Mouse (Mus musculus) thymus, postnatal 10 days (tissue): ENCODE data around the gene Map3k3.

Source experiments
- DNase-seq, 2 experiments: peaks; one replicate each; pipeline ENCODE4 v3.0.0; 2021; ENCODE audit warnings: low spot score in 2 of 2

Gene Map3k3

DNA sequence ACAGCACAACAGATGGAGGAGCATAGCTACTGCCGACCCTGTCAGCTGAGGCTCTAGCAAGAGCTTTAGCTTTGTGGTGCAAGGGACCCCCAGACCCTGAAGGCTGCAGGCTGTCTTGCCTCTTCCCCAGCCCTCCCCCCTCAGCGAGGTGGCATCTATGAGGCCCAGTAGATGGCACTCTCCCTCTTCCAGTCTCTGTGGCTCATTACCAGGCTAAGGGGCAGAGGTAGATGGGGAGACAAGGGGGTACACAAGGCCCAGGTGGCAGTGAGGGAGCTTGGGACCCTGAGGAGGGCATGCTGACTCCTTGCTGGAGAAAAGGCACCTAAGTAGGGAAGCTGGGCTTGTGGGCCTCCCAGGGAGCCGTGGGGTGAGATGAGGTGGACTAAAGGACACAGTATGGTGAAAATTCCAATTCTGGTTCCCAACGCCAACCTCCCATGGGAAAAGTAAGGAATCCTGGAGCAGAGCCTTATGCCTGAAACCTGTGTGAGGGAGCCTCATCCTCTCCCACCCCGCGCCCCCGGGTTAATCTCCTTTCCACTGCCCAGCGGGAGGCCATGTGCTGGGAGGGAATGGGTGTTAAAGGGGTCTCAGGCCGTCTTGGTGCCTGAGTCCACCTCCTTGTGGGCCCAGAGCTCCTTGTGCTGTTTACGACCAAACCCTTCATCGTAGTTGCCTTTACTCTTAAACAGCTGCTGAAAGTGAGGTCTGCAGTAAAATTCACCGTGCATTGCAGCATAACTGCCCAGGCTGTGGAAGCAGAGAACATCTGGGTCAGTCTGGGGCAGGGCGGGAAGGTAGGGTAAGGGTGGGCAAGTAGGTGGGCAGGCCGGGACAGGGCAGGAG is 73.9 kb downstream of the Map3k3 start:
- DNase-seq, result peak; percentile 67 to 71

DNA sequence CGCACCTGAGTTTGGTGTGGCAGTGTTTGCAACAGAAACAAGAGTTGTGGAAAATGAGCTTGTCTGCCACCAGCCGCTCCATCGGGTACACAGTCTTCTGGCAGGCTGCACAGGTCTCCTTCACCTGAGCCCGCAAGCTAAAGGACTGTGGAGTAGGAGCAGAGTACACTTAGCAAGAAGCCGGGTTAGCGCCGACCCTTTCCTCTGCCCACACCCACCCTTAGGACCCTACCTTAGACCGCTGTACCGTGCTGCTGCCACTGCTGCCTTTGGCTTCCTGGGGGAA is 74.5 kb downstream of the Map3k3 start:
- no peak for DNase-seq

DNA sequence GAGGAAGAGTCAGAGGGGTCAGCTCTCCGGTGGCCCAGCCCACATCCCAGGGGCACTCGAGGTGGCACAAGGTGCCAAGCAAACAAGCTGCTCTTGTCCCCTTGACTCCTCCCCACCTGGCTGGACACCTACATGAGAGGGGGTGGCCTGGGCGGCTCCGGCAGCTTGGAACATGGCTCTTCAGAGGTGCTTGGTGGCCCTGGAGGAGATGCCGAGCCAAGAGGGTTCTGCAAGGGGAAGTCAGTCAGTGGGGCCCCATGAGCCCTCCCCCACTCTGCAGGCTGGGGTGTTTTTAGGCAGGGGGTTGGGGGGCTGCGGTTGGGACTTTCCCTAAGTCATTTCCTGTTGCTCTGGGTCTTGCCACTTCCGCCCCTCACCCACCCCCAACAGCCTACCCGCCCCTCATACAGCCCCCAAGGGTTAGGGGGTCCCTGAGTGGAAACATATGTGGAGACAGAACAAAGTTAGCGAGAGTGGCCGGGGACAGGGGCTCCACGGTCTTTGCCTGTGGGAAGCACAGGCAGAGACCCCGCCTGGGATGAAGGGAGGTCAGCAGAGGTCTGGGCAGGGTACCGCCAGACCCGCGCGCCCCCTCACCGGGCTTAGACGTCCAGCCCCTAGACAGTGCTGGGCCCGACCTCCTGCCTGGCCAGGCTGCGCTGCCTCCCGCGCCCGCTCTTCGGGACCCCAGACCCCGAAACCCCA is 75.0 kb downstream of the Map3k3 start:
- peak; percentile 94 for DNase-seq

DNA sequence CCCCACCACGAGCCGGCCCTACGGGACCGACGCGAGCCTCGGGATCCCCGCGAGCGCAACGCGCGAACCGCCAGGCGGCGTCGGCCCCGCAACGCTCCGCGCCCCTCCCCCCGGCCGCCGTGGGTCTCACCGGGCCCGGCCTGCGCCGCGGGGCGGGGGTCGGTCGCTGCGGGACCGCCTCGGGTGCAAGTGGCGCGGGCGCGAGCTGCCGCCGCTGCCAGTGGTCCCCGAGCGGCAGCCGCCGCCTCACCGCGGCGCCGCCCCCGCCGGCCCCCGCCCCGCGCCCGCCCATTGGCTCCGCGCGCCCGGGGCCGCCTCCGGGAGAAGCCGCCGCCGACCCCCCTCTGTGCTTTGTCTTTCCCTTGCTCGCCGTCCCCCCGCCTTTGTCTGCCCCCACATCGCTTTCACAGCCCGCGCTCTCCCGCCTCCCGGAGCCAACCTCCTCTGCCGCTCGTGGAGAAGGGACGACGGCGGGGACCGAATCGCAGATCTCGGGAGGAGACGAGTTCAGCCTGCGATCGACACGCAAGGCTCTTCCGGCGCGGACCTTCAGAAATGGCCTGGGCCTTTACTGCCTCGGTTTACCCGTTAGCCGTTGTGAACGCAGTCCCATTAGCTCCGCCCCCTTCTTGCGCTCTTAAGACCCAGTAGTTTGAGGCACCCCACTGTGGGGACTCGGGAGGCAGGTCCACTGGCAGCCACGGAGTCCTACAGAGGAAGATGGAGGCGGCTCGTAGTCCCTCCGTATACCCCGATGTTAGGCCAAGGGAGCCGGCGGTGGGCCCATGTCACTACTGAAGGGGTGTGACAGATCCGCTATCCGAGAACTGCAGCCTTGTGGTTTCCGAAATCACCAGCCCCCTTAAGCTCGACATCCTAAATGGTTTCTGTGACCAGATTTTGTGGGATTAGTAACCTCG is 75.8 kb downstream of the Map3k3 start:
- DNase-seq, result peak; percentile 88 to 89

DNA sequence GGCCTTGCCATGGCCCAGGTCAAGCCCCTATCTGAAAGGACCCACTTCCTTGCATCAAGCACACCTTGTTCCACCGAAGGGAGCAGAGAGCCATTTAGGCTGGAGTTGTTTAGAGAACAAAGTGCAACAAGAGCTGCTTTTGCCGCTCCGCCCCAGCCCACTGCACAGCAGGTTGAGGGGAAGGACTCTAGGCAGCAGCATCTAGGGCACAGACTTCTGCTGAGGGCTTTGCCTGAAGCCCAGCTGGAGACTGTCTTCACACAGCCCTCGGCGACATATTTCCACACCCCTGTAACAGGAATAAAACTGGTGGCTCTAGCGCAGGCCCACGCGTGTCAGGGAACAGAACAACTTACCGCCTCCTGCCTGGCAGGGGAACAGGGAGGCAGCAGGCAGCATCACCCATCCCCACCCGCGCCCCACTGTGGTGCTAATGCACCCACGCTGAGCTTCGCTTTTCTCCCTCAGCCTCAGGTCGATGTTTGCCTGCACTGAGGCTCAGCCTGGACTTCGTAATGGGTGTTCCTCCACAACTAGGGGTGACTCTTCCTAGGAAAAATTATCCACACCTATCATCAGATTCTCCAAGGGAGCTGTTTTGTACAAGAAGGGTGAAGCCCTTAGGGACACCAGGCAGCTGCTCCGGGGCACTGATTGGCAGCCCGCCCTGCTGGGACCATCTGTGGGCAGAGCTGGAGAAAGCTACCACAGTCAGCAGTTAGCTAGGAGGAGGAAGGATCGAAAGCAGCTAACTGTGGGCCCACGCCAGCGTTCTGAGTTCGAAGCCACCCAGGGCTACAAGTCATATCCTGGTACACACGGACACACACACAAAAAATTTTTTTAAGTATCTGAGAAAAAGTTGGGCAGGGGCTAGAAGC is 76.7 kb downstream of the Map3k3 start, which contains the start of the genes Gm10840 and Limd2:
Gm10840 (plus strand) TSS at position 10 of the 881 bp plus-strand sequence.
Limd2 (minus strand) TSS at position 20 of the 881 bp plus-strand sequence.
- DNase-seq, result peak; percentile 70 to 71

DNA sequence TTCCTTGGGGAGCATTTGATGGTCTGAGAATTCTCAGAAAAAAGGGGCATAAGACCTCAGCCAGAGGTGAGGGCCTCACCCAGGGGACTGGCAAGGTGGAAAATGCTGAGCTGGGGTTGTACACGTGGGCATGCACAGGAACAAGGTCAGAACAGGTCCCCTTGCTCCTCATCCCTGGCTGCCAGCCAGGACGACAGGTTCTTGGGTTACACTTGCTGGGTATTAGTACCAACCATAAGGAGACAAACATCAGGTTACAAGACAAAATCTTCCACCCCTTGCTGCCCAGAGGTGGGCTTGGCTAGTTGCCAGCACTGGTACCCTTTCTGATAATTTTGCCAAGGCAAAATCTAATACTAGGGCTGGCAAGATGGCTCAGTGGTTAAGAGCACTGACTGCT is 77.8 kb downstream of the Map3k3 start:
- DNase-seq, result no peak

DNA sequence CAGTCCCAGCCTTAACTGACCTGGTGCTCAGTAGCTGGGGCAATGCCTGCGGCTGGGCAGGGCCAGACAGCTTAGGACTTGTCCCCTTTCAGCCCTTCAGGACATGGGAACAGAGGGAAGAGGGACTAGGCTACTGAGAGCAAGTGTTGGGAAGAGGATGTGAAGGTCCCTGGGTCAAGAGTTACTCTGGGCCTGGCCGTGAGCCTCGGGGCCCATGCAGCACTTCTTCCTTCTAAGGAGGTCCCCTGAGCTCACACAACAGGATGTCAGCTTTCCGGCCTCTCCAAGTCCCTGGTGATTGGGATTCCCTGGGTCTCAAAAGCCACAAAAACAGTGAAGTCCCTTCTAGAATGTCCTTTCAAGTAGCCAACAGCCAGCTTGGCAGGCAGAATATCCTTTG is 79.1 kb downstream of the Map3k3 start:
- no peak for DNase-seq

DNA sequence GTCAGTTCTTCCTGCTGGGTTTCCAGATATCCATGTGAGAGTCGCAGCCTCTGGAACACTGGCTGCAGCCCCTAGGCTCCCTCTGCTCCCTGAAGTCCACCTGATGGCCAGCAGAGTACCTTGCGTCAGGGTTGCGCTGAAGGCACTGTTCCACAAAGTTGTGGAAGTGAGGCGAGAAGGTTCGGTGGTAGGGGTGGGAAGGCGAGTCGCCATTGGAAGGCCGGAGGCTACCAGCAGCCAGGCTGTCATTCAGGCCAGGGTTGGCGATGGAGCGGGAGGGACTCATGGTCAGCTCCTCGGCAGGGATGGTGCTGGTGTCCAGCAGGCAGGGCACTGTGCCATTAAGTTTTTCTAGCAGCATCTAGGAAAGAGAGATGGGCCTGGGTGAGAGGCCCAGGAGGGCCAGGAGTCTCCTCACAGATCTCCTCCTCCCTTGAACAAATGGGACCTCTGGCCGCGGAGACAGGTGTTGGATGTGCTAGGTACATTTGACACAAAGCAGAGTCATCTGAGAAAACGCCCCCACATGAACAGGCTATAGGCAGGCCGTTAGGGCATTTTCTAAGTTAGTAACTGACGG is 80.3 kb downstream of the Map3k3 start:
- DNase-seq, result no peak

DNA sequence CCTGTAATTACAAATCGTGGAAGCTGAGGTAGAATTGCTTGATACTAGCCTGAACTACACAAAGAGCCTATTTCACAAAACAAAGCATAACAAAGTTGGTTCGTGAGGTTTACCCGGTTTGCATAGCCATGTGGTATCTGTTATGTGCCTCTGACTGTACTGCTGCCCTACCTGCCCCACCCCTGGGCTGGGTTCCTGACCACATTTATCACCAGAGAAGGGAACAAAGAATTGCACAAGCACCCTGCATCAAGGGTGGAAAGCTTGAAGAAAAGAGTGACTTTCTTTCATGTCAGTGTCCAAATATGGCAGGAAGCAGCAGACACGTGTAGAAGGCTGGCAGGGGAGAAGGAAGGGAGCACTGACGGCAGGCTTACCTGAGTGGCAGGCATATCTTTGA is 83.0 kb downstream of the Map3k3 start:
- DNase-seq, result peak; percentile 52 to 56

DNA sequence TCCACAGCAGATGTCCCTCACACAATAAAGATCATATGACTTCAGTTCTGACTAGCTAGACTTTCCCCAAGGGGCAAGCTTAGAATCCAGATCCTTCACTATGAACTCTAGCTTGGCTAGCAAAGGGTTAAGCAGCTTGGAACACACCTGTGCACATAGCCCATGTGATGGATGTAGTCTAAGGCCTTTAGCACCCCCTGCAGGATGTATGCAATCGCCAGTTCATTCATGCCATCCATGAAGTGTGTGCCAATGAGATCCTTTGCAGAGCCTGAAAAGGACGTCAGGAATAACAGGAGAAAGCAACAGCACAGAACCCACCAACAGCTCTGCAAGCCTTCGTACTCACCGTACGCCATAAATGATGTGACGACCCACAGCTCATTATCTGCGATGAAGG is 86.4 kb downstream of the Map3k3 start:
- peak; percentile 77 to 87 for DNase-seq

DNA sequence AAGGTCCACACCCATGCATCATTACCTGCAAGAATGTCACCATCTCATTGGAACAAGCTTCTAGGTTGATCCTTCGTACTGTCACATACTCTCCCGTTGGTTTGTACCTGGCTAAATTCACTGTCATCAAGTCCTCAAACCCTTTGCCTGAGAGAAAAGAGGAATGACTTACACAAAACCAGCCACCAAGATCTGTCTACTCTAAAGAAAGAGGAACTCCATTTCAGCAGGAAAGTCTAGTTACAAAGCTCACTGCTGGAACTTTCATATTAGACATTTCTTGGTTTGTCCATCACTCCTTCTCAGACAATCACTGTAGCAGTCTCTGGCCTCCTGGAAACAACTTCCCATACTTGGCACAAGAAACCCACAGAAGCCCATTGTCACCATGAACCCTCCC is 88.8 kb downstream of the Map3k3 start:
- DNase-seq, result no peak

DNA sequence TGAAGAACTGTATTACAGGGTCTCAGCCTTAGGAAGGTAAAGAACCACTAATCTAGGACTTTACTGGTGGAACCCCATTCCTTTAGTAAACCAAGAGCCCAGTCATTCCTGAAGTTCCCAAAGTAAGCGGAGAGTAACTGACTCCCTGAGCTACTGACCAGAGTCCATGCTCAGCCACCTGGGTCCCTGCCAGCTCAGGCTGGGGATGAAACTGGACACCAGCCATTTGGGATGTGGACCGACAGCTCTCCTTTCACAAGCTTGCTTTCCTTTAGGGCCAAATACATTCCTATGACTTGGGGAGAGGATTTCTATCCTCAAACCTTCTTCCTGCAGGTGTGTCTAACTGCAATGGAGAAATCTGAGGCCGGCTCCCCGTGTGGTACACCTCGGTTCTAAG is 90.0 kb downstream of the Map3k3 start:
- DNase-seq, result no peak

DNA sequence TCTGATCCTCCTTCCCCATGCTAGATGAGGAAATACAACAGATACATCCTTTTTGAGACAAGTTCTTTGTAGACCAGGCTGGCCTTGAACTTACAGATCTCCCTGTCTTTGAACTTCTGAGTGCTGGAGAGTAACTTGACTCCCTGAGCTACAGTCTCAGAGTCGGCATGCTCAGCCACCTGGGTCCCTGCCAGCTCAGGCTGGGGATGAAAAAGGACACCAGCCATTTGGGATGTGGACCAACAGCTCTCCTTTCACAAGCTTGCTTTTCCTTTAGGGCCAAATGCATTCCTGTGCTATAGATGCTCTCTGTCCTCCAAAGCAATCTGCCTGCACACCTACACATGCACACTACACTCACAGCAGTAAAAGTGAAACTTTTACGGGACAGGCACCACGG is 90.7 kb downstream of the Map3k3 start:
- DNase-seq, result no peak

DNA sequence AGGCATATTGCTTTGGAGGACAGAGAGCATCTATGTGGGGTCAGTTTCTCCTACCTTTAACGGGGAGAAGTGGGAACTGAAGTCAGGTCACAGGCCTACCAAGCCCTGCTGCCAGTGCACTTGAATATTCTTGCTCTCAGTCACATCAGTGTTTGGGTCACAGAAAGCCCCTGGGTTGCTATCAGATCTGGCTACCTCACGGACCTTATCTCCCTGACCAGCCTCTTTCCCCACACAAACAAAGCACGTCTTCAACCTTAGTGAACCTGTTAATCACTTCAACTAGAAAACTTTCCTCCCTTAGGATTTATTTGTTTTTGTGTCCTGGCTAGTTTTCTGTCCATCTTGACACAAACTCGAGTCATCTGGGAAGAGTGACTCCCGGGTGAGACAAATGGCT is 92.0 kb downstream of the Map3k3 start:
- DNase-seq, result no peak

DNA sequence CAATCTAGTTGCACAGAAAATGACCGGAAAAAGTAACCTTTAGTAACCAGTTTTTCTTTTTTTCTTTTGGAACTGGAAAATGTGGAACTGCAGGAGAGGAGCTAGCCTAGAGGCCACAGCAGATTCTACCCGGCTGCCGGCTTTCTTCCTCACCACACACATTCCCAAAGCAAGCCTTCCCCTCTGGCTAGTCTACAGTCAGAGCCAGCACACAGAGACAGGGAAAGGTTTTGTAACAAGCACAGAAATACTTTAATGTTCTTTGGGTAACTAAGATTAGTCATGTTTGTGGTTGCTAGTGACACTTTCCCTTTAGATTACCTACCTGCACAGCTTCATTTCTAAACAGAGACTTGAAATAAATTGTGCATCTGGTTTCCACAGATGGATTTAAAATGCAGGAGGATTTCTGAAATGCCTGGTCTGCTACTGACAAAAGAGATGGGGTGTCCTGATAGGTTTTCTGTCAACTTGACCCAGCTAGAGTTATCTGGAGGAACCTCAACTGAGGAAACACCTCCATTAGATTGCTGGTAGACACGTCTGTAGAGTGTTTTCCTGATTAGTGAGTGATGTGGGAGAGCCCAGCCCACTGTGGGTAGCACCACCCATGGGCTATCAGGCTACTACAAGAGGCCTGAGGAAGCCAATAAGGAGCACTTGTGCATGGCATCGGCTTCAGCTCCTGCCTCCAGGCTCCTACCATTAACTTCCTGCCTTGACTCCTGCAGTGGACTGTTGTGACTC is 93.8 kb downstream of the Map3k3 start:
- no peak for DNase-seq

DNA sequence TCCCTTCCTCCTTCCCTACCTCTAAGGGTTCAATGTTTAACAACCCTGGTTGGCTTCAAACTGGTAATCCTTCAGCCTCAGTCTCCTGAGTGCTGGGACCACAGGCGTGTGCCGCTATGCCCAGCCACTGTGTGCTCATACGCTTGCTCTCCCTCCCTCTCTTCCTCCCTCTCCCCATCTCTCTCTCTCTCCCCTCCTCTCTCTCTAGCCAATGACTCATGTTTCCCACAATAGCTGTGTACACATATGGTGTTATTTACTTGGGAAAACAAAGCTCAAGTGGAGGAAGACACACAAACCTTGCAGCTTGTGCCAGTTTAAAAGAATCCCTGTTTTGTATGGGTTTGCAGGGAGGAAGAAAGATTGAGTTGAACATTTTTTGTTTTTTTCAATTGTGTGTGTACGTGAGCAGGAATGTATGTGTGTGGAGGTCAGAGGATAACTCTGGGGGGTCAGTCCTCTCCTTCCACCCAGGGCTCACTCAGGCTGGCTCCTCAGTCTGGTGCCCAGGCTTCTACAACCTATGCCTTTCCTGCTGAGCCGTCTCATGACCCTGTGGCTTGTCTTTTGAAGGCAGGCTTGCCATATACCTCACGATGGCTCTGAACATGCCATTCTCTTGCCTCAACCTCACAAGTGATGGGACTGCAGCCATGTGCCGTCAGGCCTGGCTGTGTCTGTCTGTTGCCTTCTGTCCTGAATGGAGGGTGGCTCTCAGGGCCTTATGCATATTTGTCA is 95.5 kb downstream of the Map3k3 start:
- DNase-seq, result no peak

DNA sequence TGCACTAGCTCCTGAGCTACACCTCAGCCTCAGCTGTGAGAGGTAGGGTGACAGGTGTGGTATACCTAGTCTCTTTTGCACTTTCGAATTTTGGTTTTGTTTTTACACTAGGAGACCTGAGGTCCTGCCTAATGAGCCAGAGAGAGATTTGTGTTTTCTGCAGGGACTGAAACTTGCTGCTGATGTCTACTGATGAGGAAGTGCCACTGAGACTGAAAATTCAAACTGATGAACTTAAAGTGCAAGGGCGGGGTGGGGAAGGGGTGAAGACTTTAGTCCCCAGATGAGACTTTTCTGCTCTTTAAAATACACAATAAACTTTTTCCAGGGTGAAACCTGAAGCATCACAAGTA is 96.0 kb downstream of the Map3k3 start:
- DNase-seq, result no peak

DNA sequence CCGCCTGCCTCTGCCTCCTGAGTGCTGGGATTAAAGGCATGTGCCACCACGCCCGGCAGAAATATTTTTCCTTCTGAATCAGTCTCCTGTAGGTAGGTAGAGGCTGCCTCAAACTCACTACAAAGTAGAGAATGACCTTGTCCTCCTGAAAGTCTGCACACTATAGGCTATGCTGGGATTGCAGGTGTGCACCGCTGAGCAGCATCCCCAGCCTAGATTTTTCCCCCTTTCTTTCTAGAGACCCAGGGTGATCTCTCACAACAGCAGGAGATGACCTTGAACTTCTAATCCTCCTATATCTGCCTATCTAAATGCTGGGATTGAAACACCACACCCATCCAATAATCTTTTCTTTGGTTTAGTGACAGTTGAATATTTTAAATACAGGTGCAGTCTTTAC is 102.9 kb downstream of the Map3k3 start:
- DNase-seq, result no peak

DNA sequence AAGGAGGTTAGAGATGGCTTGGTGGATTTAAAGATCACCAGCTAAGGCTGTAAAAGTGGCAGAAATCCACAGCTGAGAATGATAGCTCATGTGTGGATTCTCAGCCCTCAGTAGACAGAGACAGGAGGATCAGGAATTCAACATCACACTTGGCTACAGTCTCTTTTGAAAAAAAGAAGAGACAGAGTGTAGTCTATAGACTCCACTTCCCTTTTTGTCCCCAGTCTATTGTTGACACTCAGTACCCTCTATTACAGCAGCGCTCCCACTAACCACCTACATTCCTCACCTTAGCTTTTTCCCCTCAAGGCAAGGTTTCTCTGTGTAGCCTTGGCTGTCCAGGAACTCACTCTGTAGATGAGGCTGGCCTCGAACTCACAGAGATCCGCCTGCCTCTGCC is 107.3 kb downstream of the Map3k3 start:
- no peak for DNase-seq

DNA sequence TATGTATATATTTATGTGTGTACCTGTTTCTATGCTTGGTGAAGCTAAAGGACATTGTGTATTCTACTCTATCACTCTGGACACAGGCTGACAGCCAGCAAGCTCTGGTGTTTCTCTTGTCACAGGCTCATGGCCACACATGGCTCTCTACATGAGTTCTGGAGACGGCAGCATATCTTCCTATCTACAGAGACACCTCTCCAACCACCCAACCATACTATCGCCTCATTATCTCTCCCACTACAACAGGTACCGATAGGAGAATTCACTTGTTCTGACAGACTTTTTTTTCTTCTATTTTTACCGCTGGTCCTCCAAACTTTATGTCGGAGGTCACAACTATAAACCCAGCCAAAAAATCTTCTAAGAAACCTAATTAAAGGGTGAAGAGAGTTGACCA is 107.8 kb downstream of the Map3k3 start:
- no peak for DNase-seq
